Mouse (Mus musculus): ENCODE measurements around the gene 4930402H24Rik.

- no peak for TF ChIP-seq CTCF (IDR thresholded peaks at IDR 0.05; ENCODE audit: control insufficient read depth, insufficient read depth, insufficient read length)
- TF ChIP-seq USF1 (IDR thresholded peaks at IDR 0.05; ENCODE audit: low read depth): no peak
- no peak for TF ChIP-seq MYOG (IDR thresholded peaks at IDR 0.05; ENCODE audit: control insufficient read depth, extremely low read depth, insufficient read length)
- TF ChIP-seq CEBPB (IDR thresholded peaks at IDR 0.05; ENCODE audit: low read depth): no peak
- no peak for TF ChIP-seq MAX (IDR thresholded peaks at IDR 0.05)
- no peak for TF ChIP-seq MYOD1 (IDR thresholded peaks at IDR 0.05; ENCODE audit: control insufficient read depth, insufficient read length, low read depth)
- no peak for TF ChIP-seq FOSL1 (IDR thresholded peaks at IDR 0.05; ENCODE audit: insufficient read depth, low read length, poor library complexity, severe bottlenecking)
Observed at GRCm38 (mm10) chr2:130693563-130693962, 212.6 kb downstream of the 4930402H24Rik start.
